Mouse (Mus musculus): ENCODE results near the gene 1700001O22Rik. TPM values are rescaled to one million over a fixed set of nuclear protein-coding genes. Genes with fewer than 3 reads are reported as not detected.
A peak's percentile ranks its signal among the peaks of the same experiment; 100 is the strongest.

1700001O22Rik gene
- polyA plus RNA-seq, 1 experiment, result 0.12 TPM

DNA sequence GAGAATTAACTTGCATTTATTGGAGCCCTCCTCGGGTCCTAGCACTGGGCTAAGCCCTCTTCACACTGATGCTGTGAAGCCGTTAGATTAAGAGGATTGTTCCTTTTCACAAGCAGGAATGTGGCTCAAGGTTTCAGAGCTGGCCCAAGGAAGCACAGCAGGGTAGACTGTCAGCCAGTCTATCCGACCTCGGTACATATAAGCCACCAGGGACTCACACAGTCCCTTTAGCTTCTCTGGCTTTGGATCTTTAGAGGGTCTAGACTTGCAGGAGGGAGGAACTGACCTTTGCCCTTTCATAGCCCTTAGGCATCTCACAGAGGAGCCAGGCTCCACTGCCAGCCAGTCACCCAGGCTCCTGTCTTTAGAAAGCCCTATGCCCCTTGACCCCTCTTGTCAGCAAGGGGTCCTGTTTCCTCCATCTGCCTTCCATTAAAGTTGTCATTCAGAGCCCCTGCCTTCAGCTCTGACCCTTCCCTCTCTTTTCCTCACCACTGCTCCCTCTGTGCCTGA is 26.9 kb upstream of the 1700001O22Rik start, which contains the start of gene Asb6:
TSS of gene Asb6 (minus strand) at position 51 of the 513 bp plus-strand sequence.
- Histone ChIP-seq H3K4me2 (ENCODE audit: low read depth) (no peak within 1 kb of the TSS), H3K36me3 (ENCODE audit: control insufficient read depth, insufficient read depth) (peaks cover 6% of the 10 kb centered on the region), H3K4me3 (no peak within 1 kb of the TSS), H3K27me3 (ENCODE audit: control insufficient read depth, insufficient read depth, insufficient read length) (no peaks in the 10 kb centered on the region), H3ac (ENCODE audit: control insufficient read depth, insufficient read length) (no peak within 1 kb of the TSS), H3K79me2 (ENCODE audit: control insufficient read depth, insufficient read depth) (peaks cover 23% of the 10 kb centered on the region)
- TF ChIP-seq USF1 (IDR thresholded peaks at IDR 0.05; ENCODE audit: low read depth) (no peak), TCF12 (IDR thresholded peaks at IDR 0.05; ENCODE audit: insufficient read depth, poor library complexity, severe bottlenecking) (no peak), SRF (IDR thresholded peaks at IDR 0.05; ENCODE audit: control insufficient read depth, insufficient read length, low read depth) (no peak)

DNA sequence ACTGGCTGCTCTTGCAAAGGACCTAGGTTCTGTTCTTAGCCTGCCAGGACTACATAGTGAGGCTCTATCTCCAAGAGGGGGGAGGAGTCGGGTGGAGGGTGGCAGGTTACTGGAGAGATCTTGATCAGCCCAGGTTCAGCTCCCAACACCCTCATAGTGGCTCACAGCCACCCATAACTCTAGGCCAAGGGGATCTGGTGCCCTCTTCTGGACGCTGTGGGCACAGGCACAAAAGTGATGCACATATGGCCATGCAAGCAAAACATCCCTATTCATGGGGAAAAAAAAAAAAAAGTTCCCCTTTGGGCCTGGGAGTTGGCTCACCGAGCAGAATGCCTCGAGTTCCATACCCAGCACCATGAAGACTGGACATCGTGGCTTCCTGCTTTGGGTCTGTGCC is 25.9 kb upstream of the 1700001O22Rik start:
- no peak overlapping the region for H3ac ChIP-seq (ENCODE audit: control insufficient read depth, insufficient read length)
- H3K79me2 ChIP-seq (ENCODE audit: control insufficient read depth, insufficient read depth), result peaks cover 24% of the 10 kb centered on the region
- TF ChIP-seq REST (IDR thresholded peaks at IDR 0.05; ENCODE audit: insufficient read depth, insufficient read length) (no peak), POLR2A (IDR thresholded peaks at IDR 0.05; ENCODE audit: insufficient read length, low read depth) (no peak), E2F4 (IDR thresholded peaks at IDR 0.05; ENCODE audit: insufficient read depth) (no peak), CEBPB (IDR thresholded peaks at IDR 0.05; ENCODE audit: insufficient read depth, poor library complexity, severe bottlenecking) (no peak), USF1 (IDR thresholded peaks at IDR 0.05; ENCODE audit: low read depth) (no peak), MAX (IDR thresholded peaks at IDR 0.05; ENCODE audit: low read depth) (no peak), TCF3 (IDR thresholded peaks at IDR 0.05; ENCODE audit: insufficient read length, low read depth) (no peak), POLR2AphosphoS2 (IDR thresholded peaks at IDR 0.05; ENCODE audit: insufficient read length, low read depth) (no peak), TCF12 (IDR thresholded peaks at IDR 0.05; ENCODE audit: insufficient read depth, poor library complexity, severe bottlenecking) (no peak), MYOD1 (IDR thresholded peaks at IDR 0.05; ENCODE audit: control insufficient read depth in 1 of 3, insufficient read length in 2 of 3, low read depth in 2 of 3) (no peak), MYOG (IDR thresholded peaks at IDR 0.05; ENCODE audit: control insufficient read depth in 1 of 3, insufficient read depth in 1 of 3, insufficient read length in 2 of 3, low read depth in 2 of 3) (no peak), SRF (IDR thresholded peaks at IDR 0.05; ENCODE audit: control insufficient read depth, insufficient read length, low read depth) (no peak)
- no peaks in the 10 kb centered on the region for H3K27me3 ChIP-seq (ENCODE audit: control insufficient read depth, insufficient read depth, insufficient read length)
- H3K4me2 ChIP-seq (ENCODE audit: low read depth), result no peak overlapping the region
- H3K4me3 ChIP-seq, result no peak overlapping the region
- peaks cover 6% of the 10 kb centered on the region for H3K36me3 ChIP-seq (ENCODE audit: control insufficient read depth, insufficient read depth)

DNA sequence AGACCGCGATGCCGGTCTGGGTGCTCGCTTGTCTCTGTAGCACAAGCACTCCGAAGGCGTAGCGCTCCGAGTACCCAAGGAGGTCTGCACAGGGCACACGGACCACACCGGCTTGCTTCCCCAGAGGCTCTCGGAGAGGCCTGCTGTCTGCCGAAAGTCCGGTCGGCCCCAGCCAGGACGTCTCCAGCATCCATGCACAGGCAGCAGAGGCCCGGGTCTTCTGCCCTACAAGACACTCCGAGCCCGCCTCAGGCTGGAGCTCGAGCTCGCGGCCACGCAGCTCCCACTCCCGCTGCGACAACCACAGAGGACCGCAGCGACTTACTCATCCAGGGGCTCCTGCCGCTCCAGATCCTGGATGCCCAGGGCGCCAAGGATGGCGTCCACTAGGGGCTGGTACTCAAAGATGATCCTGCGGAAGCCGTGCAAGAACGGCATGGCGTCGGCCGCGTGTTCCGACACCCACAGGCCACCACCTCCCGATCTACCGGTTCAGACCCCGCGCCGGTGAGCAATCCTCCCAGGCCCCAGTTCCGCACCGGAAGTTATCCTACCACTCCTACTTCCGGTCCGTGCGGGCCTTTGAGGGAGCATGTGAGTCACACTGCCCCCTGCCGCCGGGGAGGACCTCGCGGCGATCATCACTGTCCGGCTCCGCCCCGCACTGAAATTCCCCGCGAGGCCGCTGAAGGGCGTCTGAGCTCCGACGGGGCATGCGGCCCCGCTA is 24.5 kb upstream of the 1700001O22Rik start:
- TF ChIP-seq POLR2AphosphoS2 (IDR thresholded peaks at IDR 0.05; ENCODE audit: insufficient read length, low read depth) (peak; percentile 72), SRF (IDR thresholded peaks at IDR 0.05; ENCODE audit: control insufficient read depth, insufficient read length, low read depth) (no peak), MYOG (IDR thresholded peaks at IDR 0.05; ENCODE audit: control insufficient read depth in 1 of 3, insufficient read depth in 1 of 3, insufficient read length in 2 of 3, low read depth in 2 of 3) (peak in 1 of 3 experiments; percentile 23), TCF12 (IDR thresholded peaks at IDR 0.05; ENCODE audit: insufficient read depth, poor library complexity, severe bottlenecking) (no peak), MAX (IDR thresholded peaks at IDR 0.05; ENCODE audit: low read depth) (no peak), USF1 (IDR thresholded peaks at IDR 0.05; ENCODE audit: low read depth) (no peak), CEBPB (IDR thresholded peaks at IDR 0.05; ENCODE audit: insufficient read depth, poor library complexity, severe bottlenecking) (no peak), REST (IDR thresholded peaks at IDR 0.05; ENCODE audit: insufficient read depth, insufficient read length) (no peak), E2F4 (IDR thresholded peaks at IDR 0.05; ENCODE audit: insufficient read depth) (peak; percentile 36), POLR2A (IDR thresholded peaks at IDR 0.05; ENCODE audit: insufficient read length, low read depth) (peak; percentile 77), TCF3 (IDR thresholded peaks at IDR 0.05; ENCODE audit: insufficient read length, low read depth) (no peak), MYOD1 (IDR thresholded peaks at IDR 0.05; ENCODE audit: control insufficient read depth in 1 of 3, insufficient read length in 2 of 3, low read depth in 2 of 3) (peak in 1 of 3 experiments; percentile 5)
- no peaks in the 10 kb centered on the region for H3K27me3 ChIP-seq (ENCODE audit: control insufficient read depth, insufficient read depth, insufficient read length)
- H3K79me2 ChIP-seq (ENCODE audit: control insufficient read depth, insufficient read depth), result peaks cover 24% of the 10 kb centered on the region

DNA sequence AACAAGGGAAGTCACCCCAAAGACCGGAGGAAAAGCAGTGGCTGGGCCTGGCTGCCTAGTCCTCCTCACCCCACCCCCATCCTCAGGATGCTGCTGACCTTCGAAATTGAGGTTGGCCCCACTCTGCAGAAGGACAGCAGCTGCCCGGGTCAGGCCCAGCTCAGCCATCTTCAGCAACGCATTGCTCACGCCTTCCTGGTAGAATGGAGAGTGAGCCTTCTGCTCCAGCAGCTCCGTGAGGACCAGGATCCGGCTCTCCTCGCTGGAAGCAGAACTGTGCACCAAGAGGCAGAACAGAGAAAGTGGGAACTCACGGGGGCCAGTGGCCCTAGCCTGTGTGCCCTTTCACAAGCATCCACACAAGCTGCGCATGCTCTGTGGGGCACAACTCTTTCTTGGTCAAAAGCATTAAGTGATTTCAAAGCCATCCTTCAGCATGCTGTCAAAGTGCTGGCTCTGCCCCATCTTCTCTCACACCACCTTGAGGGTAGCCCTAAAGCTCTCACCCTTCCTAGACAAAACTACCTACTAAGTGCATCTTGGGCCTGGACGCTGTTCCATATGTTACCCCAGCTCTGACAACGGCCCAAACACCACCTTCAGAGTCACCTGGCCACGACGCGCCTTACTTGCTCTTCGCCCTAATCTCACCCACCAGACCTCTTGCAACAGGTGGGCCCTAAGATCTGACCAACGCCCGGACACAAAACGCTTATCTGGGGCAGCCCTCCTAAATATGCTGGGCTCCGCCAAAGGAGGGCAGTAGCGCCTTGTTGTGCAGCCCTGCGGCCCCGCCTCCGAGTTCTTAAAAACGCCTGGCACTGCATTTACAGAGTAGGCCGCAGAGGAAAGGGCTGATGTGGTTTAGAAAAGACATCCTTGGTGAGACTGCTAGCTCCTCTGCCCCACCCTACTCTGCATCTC is 23.6 kb upstream of the 1700001O22Rik start:
- no peak for TF ChIP-seq POLR2A (IDR thresholded peaks at IDR 0.05; ENCODE audit: insufficient read length, low read depth)
- TF ChIP-seq POLR2AphosphoS2 (IDR thresholded peaks at IDR 0.05; ENCODE audit: insufficient read length, low read depth), result peak; percentile 23
- TF ChIP-seq MYOD1 (IDR thresholded peaks at IDR 0.05; ENCODE audit: control insufficient read depth in 1 of 3, insufficient read length in 2 of 3, low read depth in 2 of 3), result peak in 1 of 3 experiments; percentile 12
- TF ChIP-seq MYOG (IDR thresholded peaks at IDR 0.05; ENCODE audit: control insufficient read depth in 1 of 3, insufficient read depth in 1 of 3, insufficient read length in 2 of 3, low read depth in 2 of 3), result peak in 1 of 3 experiments; percentile 17
- TF ChIP-seq MAX (IDR thresholded peaks at IDR 0.05; ENCODE audit: low read depth), result no peak
- no peak for TF ChIP-seq CEBPB (IDR thresholded peaks at IDR 0.05; ENCODE audit: insufficient read depth, poor library complexity, severe bottlenecking)
- H3K4me3 ChIP-seq, result peak overlapping the region; percentile 95
- H3ac ChIP-seq (ENCODE audit: control insufficient read depth, insufficient read length), result peak overlapping the region; percentile 30
- H3K27me3 ChIP-seq (ENCODE audit: control insufficient read depth, insufficient read depth, insufficient read length), result no peaks in the 10 kb centered on the region
- H3K4me2 ChIP-seq (ENCODE audit: low read depth), result peak overlapping the region; percentile 97
- H3K79me2 ChIP-seq (ENCODE audit: control insufficient read depth, insufficient read depth), result peaks cover 24% of the 10 kb centered on the region
- peaks cover 6% of the 10 kb centered on the region for H3K36me3 ChIP-seq (ENCODE audit: control insufficient read depth, insufficient read depth)

More for the DNA sequence above, 24.5 kb upstream of the 1700001O22Rik start:
- H3K36me3 ChIP-seq (ENCODE audit: control insufficient read depth, insufficient read depth), result peaks cover 6% of the 10 kb centered on the region
- H3K4me3 ChIP-seq, result peak overlapping the region; percentile 95
- peak overlapping the region; percentile 30 for H3ac ChIP-seq (ENCODE audit: control insufficient read depth, insufficient read length)
- peak overlapping the region; percentile 97 for H3K4me2 ChIP-seq (ENCODE audit: low read depth)

All from myocyte (in vitro differentiated cells).